Mouse (Mus musculus) neural tube, embryonic 14.5 days (tissue): Measurements from ENCODE around the gene Gm20843. TPM values are rescaled to one million over a fixed set of nuclear protein-coding genes. Genes with fewer than 3 reads are reported as not detected.
"Not testable (repeated sequence)": the region's sequence is repeated elsewhere in the genome, so short reads cannot be mapped to it uniquely, and the experiment has no call there.

Experiments used
- ATAC-seq: fragments of 200-750 bp; cut with Nextera tagmentation; 2 replicates; pipeline ENCODE4 v1.8.0; 2017; ENCODE audit warnings: low read depth, mild to moderate bottlenecking, moderate TSS enrichment, moderate library complexity
- H3K27ac ChIP-seq: fragments of 300-500 bp; sonication (generic); 2 replicates; pipeline ENCODE4 v1.5.1; 2014; ENCODE audit warnings: low read depth, mild to moderate bottlenecking, control low read depth, low read length, moderate library complexity, mixed read lengths
- H3K27me3 ChIP-seq: fragments of 300-500 bp; sonication (generic); 2 replicates; pipeline ENCODE4 v1.6.1; 2014; ENCODE audit warnings: low read length; ENCODE audit not compliant: control insufficient read depth, insufficient read depth
- H3K36me3 ChIP-seq: fragments of 300-500 bp; sonication (generic); 2 replicates; pipeline ENCODE4 v1.6.1; 2014; ENCODE audit warnings: low read length, mixed read lengths; ENCODE audit not compliant: control insufficient read depth, insufficient read depth
- H3K4me1 ChIP-seq: fragments of 300-500 bp; sonication (generic); 2 replicates; pipeline ENCODE4 v1.6.1; 2014; ENCODE audit warnings: low read length; ENCODE audit not compliant: control insufficient read depth, insufficient read depth
- H3K4me2 ChIP-seq: fragments of 300-500 bp; sonication (generic); 2 replicates; pipeline ENCODE4 v1.6.1; 2014; ENCODE audit warnings: mild to moderate bottlenecking, low read depth, low read length, control low read depth
- H3K4me3 ChIP-seq: fragments of 300-500 bp; sonication (generic); 2 replicates; pipeline ENCODE4 v1.5.1; 2014; ENCODE audit warnings: low read depth, low read length, control low read depth, mixed read lengths
- H3K9ac ChIP-seq: fragments of 300-500 bp; sonication (generic); replicated peaks from 2 replicates; pipeline ENCODE4 v1.6.1; 2014; ENCODE audit warnings: low read depth, mild to moderate bottlenecking, control low read depth, low read length, mixed read lengths
- H3K9me3 ChIP-seq: fragments of 300-500 bp; sonication (generic); 2 replicates; pipeline ENCODE4 v1.6.1; 2016; ENCODE audit warnings: low read length; ENCODE audit not compliant: control insufficient read depth
- WGBS: fragments of 180-500 bp; shearing (Covaris S2); extraction: QIAGEN DNeasy Blood & Tissue Kit; methylation state at CpG from one replicate; pipeline ENCODE4 v1.1.7; 2014; 5-methylcytosine and 5-hydroxymethylcytosine counted together
- polyA plus RNA-seq: library from polyadenylated mRNA; unstranded; fragments of >200 nt; fragmentation: Nextera tagmentation; extraction: Ambion mirVana; gene quantifications from 2 replicates; pipeline ENCODE4 v1.2.1, GENCODE M21; 2014

The Gm20843 gene
- not detected in 2 replicates for polyA plus RNA-seq

DNA sequence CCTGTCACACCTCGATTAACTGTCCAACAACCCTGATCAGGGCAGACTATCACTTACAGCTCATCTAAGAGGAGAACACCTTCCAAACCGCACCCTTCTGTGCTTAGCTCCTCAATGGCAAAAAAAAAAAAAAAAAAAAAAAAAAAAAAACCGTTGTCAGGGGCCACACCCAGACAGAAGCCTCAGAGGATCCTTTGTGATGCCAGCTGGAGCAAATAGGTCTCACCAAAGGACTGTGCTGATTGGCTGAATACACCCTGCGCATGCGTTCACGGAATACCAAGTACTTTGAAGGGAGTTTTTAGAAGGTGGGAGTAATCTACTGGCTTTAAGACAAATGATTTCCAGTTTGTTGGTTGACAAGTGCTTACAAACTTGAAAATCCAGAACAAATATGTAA, at the start of gene Gm20843:
TSS of gene Gm20843 (minus strand) at position 101 of the 400 bp plus-strand sequence.
- not testable (repeated sequence) for H3K27me3 ChIP-seq, ATAC-seq
- no CpG with 5 or more reads among the region's 6 CpGs for WGBS

More for the DNA sequence above, at the start of gene Gm20843:
- not testable (repeated sequence) for H3K4me3 ChIP-seq, H3K36me3 ChIP-seq, H3K9ac ChIP-seq, H3K27ac ChIP-seq, H3K4me1 ChIP-seq, H3K4me2 ChIP-seq, H3K9me3 ChIP-seq
